ENCODE assay signal across 12 mouse cellular contexts in the genomic region with DNA sequence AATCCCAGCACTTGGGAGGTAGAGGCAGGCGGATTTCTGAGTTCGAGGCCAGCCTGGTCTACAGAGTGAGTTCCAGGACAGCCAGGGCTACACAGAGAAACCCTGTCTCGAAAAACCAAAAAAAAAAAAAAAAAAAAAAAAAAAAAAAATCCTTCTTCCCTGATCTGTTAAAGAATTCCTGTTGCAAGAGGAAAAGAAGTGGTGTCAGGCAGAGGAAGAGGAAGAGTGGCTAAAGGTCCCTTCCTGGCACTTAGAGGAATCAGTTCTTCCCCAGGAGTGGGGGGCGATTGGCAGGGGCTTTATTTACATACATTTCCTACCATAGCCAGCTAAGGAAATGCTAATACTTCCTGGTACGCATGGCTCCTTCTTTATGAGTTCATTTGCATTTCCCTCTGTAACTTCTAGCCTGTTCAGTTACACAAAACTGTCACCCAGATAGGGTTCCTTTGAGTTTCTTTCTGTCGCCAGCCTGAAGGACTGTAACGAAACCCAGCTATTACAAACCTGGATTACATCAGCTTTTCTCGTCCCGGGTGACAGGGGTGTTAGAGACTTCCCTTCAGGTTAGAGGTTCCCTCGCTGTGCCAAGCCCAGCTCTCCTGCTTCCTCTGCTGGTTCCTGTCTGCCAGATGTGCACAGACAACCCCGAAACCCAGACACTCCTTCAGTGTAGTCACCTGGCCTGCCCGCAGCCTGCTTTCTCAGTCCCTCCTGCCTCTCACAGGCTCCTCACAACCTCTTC. TPM values are rescaled to one million over a fixed set of nuclear protein-coding genes. Genes with fewer than 3 reads are reported as not detected.
DNase-seq lines count a peak whose midpoint lies in the region; ATAC-seq lines count a peak whose summit lies in the region.
"Had no signal": no experiment of that assay in that cellular context is flagged by ENCODE, and none has a peak within 500 bp of the region (broad histone marks: within the 10 kb centered on the region; RNA-seq: fewer than 3 reads in every experiment).

No protein-coding gene starts in this region.

- H3K27me3 ChIP-seq in hindbrain, embryonic 11.5 days (ENCODE audit: control insufficient read depth, insufficient read depth, low read length), result no peaks in the 10 kb centered on the region
- H3K27me3 ChIP-seq in hindbrain, embryonic 16.5 days (replicated peaks; ENCODE audit: control insufficient read depth, insufficient read depth, low read length), result no peaks in the 10 kb centered on the region
- H3K27me3 ChIP-seq in neural tube, embryonic 13.5 days, result no peaks in the 10 kb centered on the region
- no peaks in the 10 kb centered on the region for H3K27me3 ChIP-seq in neural tube, embryonic 15.5 days (replicated peaks)
- H3K27me3 ChIP-seq: hindbrain, embryonic 15.5 days; limb, embryonic 12.5 days had no signal

- H3K27ac ChIP-seq in hindbrain, embryonic 11.5 days (ENCODE audit: low read depth, low read length), result peak overlapping the region; percentile 43; the same call in 1 of the 2 replicates
- no peak overlapping the region for H3K27ac ChIP-seq in hindbrain, embryonic 16.5 days (ENCODE audit: low read depth, low read length)
- 0 out of 2 replicates have a peak overlapping the region, but pooled peaks have one; percentile 54 for H3K27ac ChIP-seq in neural tube, embryonic 13.5 days (replicated peaks)
- H3K27ac ChIP-seq in neural tube, embryonic 15.5 days (replicated peaks), result no peak overlapping the region
- H3K27ac ChIP-seq: hindbrain, embryonic 15.5 days; layer of hippocampus, adult 2 months; limb, embryonic 12.5 days had no signal

- no peaks in the 10 kb centered on the region for H3K36me3 ChIP-seq in hindbrain, embryonic 11.5 days (ENCODE audit: control insufficient read depth, insufficient read depth, low read length)
- no peaks in the 10 kb centered on the region for H3K36me3 ChIP-seq in hindbrain, embryonic 16.5 days (ENCODE audit: control insufficient read depth, insufficient read depth, low read length)
- H3K36me3 ChIP-seq in neural tube, embryonic 13.5 days, result no peaks in the 10 kb centered on the region
- H3K36me3 ChIP-seq in neural tube, embryonic 15.5 days, result no peaks in the 10 kb centered on the region
- H3K36me3 ChIP-seq: hindbrain, embryonic 15.5 days; limb, embryonic 12.5 days had no signal

- no peak for ATAC-seq in hindbrain, embryonic 11.5 days (ENCODE audit: low FRiP score)
- ATAC-seq in hindbrain, embryonic 16.5 days, result no peak
- no peak for ATAC-seq in neural tube, embryonic 13.5 days (ENCODE audit: low read depth)
- ATAC-seq in neural tube, embryonic 15.5 days (ENCODE audit: low FRiP score), result no peak
- peak; percentile 76 to 95 for ATAC-seq in hematopoietic stem cell, adult 5-6 weeks (replicated peaks in 1 of 2; ENCODE audit: insufficient read depth in 1 of 2, low FRiP score in 2 of 2, low TSS enrichment in 1 of 2, low read depth in 1 of 2, poor library complexity in 2 of 2, severe bottlenecking in 2 of 2)

- no peak for DNase-seq in hindbrain, embryonic 11.5 days (ENCODE audit: low spot score)
- peak; percentile 43 for DNase-seq in thymus, postnatal 4 days
- DNase-seq in layer of hippocampus, postnatal 25 days (ENCODE audit: extremely low spot score in 1 of 2, low spot score in 1 of 2), result no peak
- no peak for DNase-seq in left cerebral cortex, postnatal 10 days (ENCODE audit: extremely low spot score in 1 of 2, low spot score in 2 of 2)
- DNase-seq: gastrocnemius, postnatal 36 days had no signal

- H3K4me2 ChIP-seq in hindbrain, embryonic 11.5 days (replicated peaks; ENCODE audit: low read depth, low read length), result no peak overlapping the region
- no peak overlapping the region for H3K4me2 ChIP-seq in hindbrain, embryonic 16.5 days (ENCODE audit: low read length)
- H3K4me2 ChIP-seq in neural tube, embryonic 13.5 days, result no peak overlapping the region
- no peak overlapping the region for H3K4me2 ChIP-seq in neural tube, embryonic 15.5 days
- H3K4me2 ChIP-seq: hindbrain, embryonic 15.5 days; limb, embryonic 12.5 days had no signal

- intact Hi-C loops in left cerebral cortex, postnatal 10 days (cut with DNase I), result no loop called here

- H3K9me3 ChIP-seq in hindbrain, embryonic 11.5 days (ENCODE audit: control insufficient read depth, low read length), result no peaks in the 10 kb centered on the region
- no peaks in the 10 kb centered on the region for H3K9me3 ChIP-seq in hindbrain, embryonic 16.5 days (ENCODE audit: control insufficient read depth, low read length)
- H3K9me3 ChIP-seq in neural tube, embryonic 13.5 days, result no peaks in the 10 kb centered on the region
- no peaks in the 10 kb centered on the region for H3K9me3 ChIP-seq in neural tube, embryonic 15.5 days (replicated peaks)
- H3K9me3 ChIP-seq: hindbrain, embryonic 15.5 days; limb, embryonic 12.5 days had no signal

- H3K4me1 ChIP-seq in hindbrain, embryonic 11.5 days (replicated peaks; ENCODE audit: control insufficient read depth, insufficient read depth, low read length), result no peaks in the 10 kb centered on the region
- H3K4me1 ChIP-seq in hindbrain, embryonic 16.5 days (ENCODE audit: control insufficient read depth, insufficient read depth, low read depth, low read length), result no peaks in the 10 kb centered on the region
- no peaks in the 10 kb centered on the region for H3K4me1 ChIP-seq in neural tube, embryonic 13.5 days (replicated peaks)
- no peaks in the 10 kb centered on the region for H3K4me1 ChIP-seq in neural tube, embryonic 15.5 days
- H3K4me1 ChIP-seq: hindbrain, embryonic 15.5 days had no signal

- H3K9ac ChIP-seq in hindbrain, embryonic 11.5 days (ENCODE audit: low read depth, low read length), result no peak overlapping the region
- H3K9ac ChIP-seq in hindbrain, embryonic 16.5 days (ENCODE audit: low read depth, low read length), result no peak overlapping the region
- H3K9ac ChIP-seq in neural tube, embryonic 13.5 days, result no peak overlapping the region
- H3K9ac ChIP-seq in neural tube, embryonic 15.5 days (replicated peaks), result no peak overlapping the region
- H3K9ac ChIP-seq: hindbrain, embryonic 15.5 days; limb, embryonic 12.5 days had no signal

- WGBS in hindbrain, embryonic 11.5 days, result 70% methylated on average over 11 of the region's 12 CpGs
- WGBS in hindbrain, embryonic 16.5 days, result 77% methylated on average over 12 of the region's 12 CpGs
- 73% methylated on average over 12 of the region's 12 CpGs for WGBS in neural tube, embryonic 13.5 days
- WGBS in neural tube, embryonic 15.5 days, result 72% methylated on average over 12 of the region's 12 CpGs

- no peak overlapping the region for H3K4me3 ChIP-seq in hindbrain, embryonic 11.5 days (ENCODE audit: low read depth, low read length)
- no peak overlapping the region for H3K4me3 ChIP-seq in hindbrain, embryonic 16.5 days (ENCODE audit: low read length)
- H3K4me3 ChIP-seq in neural tube, embryonic 13.5 days, result no peak overlapping the region
- no peak overlapping the region for H3K4me3 ChIP-seq in neural tube, embryonic 15.5 days (replicated peaks)
- H3K4me3 ChIP-seq: hindbrain, embryonic 15.5 days; layer of hippocampus, adult 2 months; limb, embryonic 12.5 days had no signal

RNA-seq across cellular contexts. Expression of gene Zfyve27, which starts 6.1 kb away (rescaled TPM):
- 17.8 and 18.4 TPM in 2 replicates for polyA plus RNA-seq in hindbrain, embryonic 11.5 days (2014; fragmentation: Nextera tagmentation; extraction: Ambion mirVana)
- 56.4 and 62.4 TPM in 2 replicates for polyA plus RNA-seq in hindbrain, embryonic 16.5 days (2015; fragmentation: Nextera tagmentation; extraction: Ambion mirVana)
- 62.0 and 65.1 TPM in 2 replicates for polyA plus RNA-seq in neural tube, embryonic 13.5 days (2015; fragmentation: Nextera tagmentation; extraction: Ambion mirVana)
- 58.0 and 62.6 TPM in 2 replicates for polyA plus RNA-seq in neural tube, embryonic 15.5 days (2015; fragmentation: Nextera tagmentation; extraction: Ambion mirVana)
- total RNA-seq in hematopoietic stem cell, adult 5-6 weeks (2017), result 20.0 and 37.1 TPM in 2 replicates
- 10 to 100 TPM; 82.6 to 99.8 TPM for total RNA-seq in layer of hippocampus, postnatal 25 days (2021)
- total RNA-seq in left cerebral cortex, postnatal 10 days (2021), result 100 to 1,000 TPM in 1 of 2 experiments, 10 to 100 TPM in 1; 93.9 to 100 TPM

RNA-seq across cellular contexts. Expression of gene Marveld1, which starts 10.5 kb away (rescaled TPM):
- polyA plus RNA-seq in hindbrain, embryonic 11.5 days (2014; fragmentation: Nextera tagmentation; extraction: Ambion mirVana), result 6.4 and 6.9 TPM in 2 replicates
- 1.5 and 2.3 TPM in 2 replicates for polyA plus RNA-seq in hindbrain, embryonic 16.5 days (2015; fragmentation: Nextera tagmentation; extraction: Ambion mirVana)
- 3.2 and 4.1 TPM in 2 replicates for polyA plus RNA-seq in neural tube, embryonic 13.5 days (2015; fragmentation: Nextera tagmentation; extraction: Ambion mirVana)
- 3.6 and 4.0 TPM in 2 replicates for polyA plus RNA-seq in neural tube, embryonic 15.5 days (2015; fragmentation: Nextera tagmentation; extraction: Ambion mirVana)
- total RNA-seq in hematopoietic stem cell, adult 5-6 weeks (2017), result 16.1 and 22.8 TPM in 2 replicates
- total RNA-seq in layer of hippocampus, postnatal 25 days (2021), result 1 to 10 TPM; 6.3 to 7.6 TPM
- 10 to 100 TPM; 11.7 to 13.5 TPM for total RNA-seq in left cerebral cortex, postnatal 10 days (2021)

RNA-seq across cellular contexts. Expression of gene Avpi1, which starts 28.8 kb away (rescaled TPM):
- polyA plus RNA-seq in hindbrain, embryonic 11.5 days (2014; fragmentation: Nextera tagmentation; extraction: Ambion mirVana), result 11.0 and 14.1 TPM in 2 replicates
- polyA plus RNA-seq in hindbrain, embryonic 16.5 days (2015; fragmentation: Nextera tagmentation; extraction: Ambion mirVana), result 12.2 and 12.6 TPM in 2 replicates
- 9.1 and 9.7 TPM in 2 replicates for polyA plus RNA-seq in neural tube, embryonic 13.5 days (2015; fragmentation: Nextera tagmentation; extraction: Ambion mirVana)
- 11.1 and 14.2 TPM in 2 replicates for polyA plus RNA-seq in neural tube, embryonic 15.5 days (2015; fragmentation: Nextera tagmentation; extraction: Ambion mirVana)
- total RNA-seq in hematopoietic stem cell, adult 5-6 weeks (2017), result 5.3 and 5.4 TPM in 2 replicates
- 10 to 100 TPM; 19.7 to 21.7 TPM for total RNA-seq in layer of hippocampus, postnatal 25 days (2021)
- 10 to 100 TPM; 20.6 to 21.4 TPM for total RNA-seq in left cerebral cortex, postnatal 10 days (2021)

RNA-seq across cellular contexts. Expression of gene Sfrp5, which starts 44.4 kb away (rescaled TPM):
- 0.80 and 0.85 TPM in 2 replicates for polyA plus RNA-seq in hindbrain, embryonic 11.5 days (2014; fragmentation: Nextera tagmentation; extraction: Ambion mirVana)
- polyA plus RNA-seq in hindbrain, embryonic 16.5 days (2015; fragmentation: Nextera tagmentation; extraction: Ambion mirVana), result 2.7 and 3.5 TPM in 2 replicates
- 20.0 and 26.8 TPM in 2 replicates for polyA plus RNA-seq in neural tube, embryonic 13.5 days (2015; fragmentation: Nextera tagmentation; extraction: Ambion mirVana)
- 6.8 and 6.9 TPM in 2 replicates for polyA plus RNA-seq in neural tube, embryonic 15.5 days (2015; fragmentation: Nextera tagmentation; extraction: Ambion mirVana)
- 0.20 TPM in 1 of 2 replicates, not detected in the other for total RNA-seq in hematopoietic stem cell, adult 5-6 weeks (2017)
- total RNA-seq in layer of hippocampus, postnatal 25 days (2021), result not detected
- under 1 TPM in 1 of 2 experiments, not detected in 1; 0.30 TPM for total RNA-seq in left cerebral cortex, postnatal 10 days (2021)

Comparison
In these comparisons a context has a peak if more than half of its experiments do, and no peak if none do; other contexts are left out.
1. H3K27ac ChIP-seq: peak in hindbrain, embryonic 11.5 days (single experiment) and neural tube, embryonic 13.5 days (single experiment); none in hindbrain, embryonic 16.5 days (single experiment) and neural tube, embryonic 15.5 days (single experiment).
2. ATAC-seq: peak in hematopoietic stem cell, adult 5-6 weeks (2 of 2); none in hindbrain, embryonic 11.5 days (single experiment), hindbrain, embryonic 16.5 days (single experiment), neural tube, embryonic 13.5 days (single experiment) and neural tube, embryonic 15.5 days (single experiment).